Mouse (Mus musculus) common myeloid progenitor, adult 5-6 weeks (primary cell): ENCODE results near the gene Slit3. TPM values are rescaled to one million over a fixed set of nuclear protein-coding genes. Genes with fewer than 3 reads are reported as not detected.

Source experiments
- ATAC-seq: replicated peaks from 2 replicates; pipeline ENCODE4 v1.8.0; 2016; ENCODE audit warnings: low read depth, mild to moderate bottlenecking, moderate TSS enrichment, inconsistent platforms; ENCODE audit not compliant: poor library complexity, severe bottlenecking
- total RNA-seq: library from RNA; stranded (forward); fragments of 200-1000, 187-1606 nt; gene quantifications from 2 replicates; pipeline ENCODE4 v1.2.3, GENCODE M21; 2017

The Slit3 gene
- total RNA-seq, 1 experiment from 2014 or later: not detected

GRCm38 (mm10) chr11:35638862-35639384, 517.9 kb downstream of the Slit3 start:
- no peak for ATAC-seq

- no peak for ATAC-seq
Observed at GRCm38 (mm10) chr11:35639428-35639827, 518.4 kb downstream of the Slit3 start.

GRCm38 (mm10) chr11:35651286-35651685, 530.3 kb downstream of the Slit3 start:
- ATAC-seq: no peak

GRCm38 (mm10) chr11:35655836-35656235, 534.8 kb downstream of the Slit3 start:
- no peak for ATAC-seq

GRCm38 (mm10) chr11:35657582-35657981, 536.6 kb downstream of the Slit3 start:
- peak; percentile 43; the same call in 1 of the 2 replicates for ATAC-seq

- peak; percentile 87 for ATAC-seq
Observed at GRCm38 (mm10) chr11:35660967-35661366, 539.9 kb downstream of the Slit3 start.

- no peak for ATAC-seq
Observed at GRCm38 (mm10) chr11:35662945-35663344, 541.9 kb downstream of the Slit3 start.

- no peak for ATAC-seq
Observed at GRCm38 (mm10) chr11:35663661-35664060, 542.6 kb downstream of the Slit3 start.

GRCm38 (mm10) chr11:35664991-35665390, 544.0 kb downstream of the Slit3 start:
- ATAC-seq: 0 out of 2 replicates have a peak, but pooled peaks have one; percentile 30

GRCm38 (mm10) chr11:35667428-35667827, 546.4 kb downstream of the Slit3 start:
- ATAC-seq: peak; percentile 98

- ATAC-seq: no peak
Observed at GRCm38 (mm10) chr11:35668138-35668537, 547.1 kb downstream of the Slit3 start.

- no peak for ATAC-seq
Observed at GRCm38 (mm10) chr11:35668750-35669149, 547.7 kb downstream of the Slit3 start.

GRCm38 (mm10) chr11:35669536-35669935, 548.5 kb downstream of the Slit3 start:
- no peak for ATAC-seq

- no peak for ATAC-seq
Observed at GRCm38 (mm10) chr11:35670181-35670580, 549.2 kb downstream of the Slit3 start.

- ATAC-seq: no peak
Observed at GRCm38 (mm10) chr11:35670746-35671145, 549.7 kb downstream of the Slit3 start.

- no peak for ATAC-seq
Observed at GRCm38 (mm10) chr11:35673050-35673449, 552.0 kb downstream of the Slit3 start.

GRCm38 (mm10) chr11:35674242-35674641, 553.2 kb downstream of the Slit3 start:
- ATAC-seq: no peak

- ATAC-seq: no peak
Observed at GRCm38 (mm10) chr11:35676744-35677143, 555.7 kb downstream of the Slit3 start.

- no peak for ATAC-seq
Observed at GRCm38 (mm10) chr11:35679976-35680375, 559.0 kb downstream of the Slit3 start.

GRCm38 (mm10) chr11:35687316-35687715, 566.3 kb downstream of the Slit3 start:
- ATAC-seq: no peak

GRCm38 (mm10) chr11:35690515-35691281, 569.7 kb downstream of the Slit3 start:
- no peak for ATAC-seq

- ATAC-seq: peak; percentile 89
Observed at GRCm38 (mm10) chr11:35693136-35693535, 572.1 kb downstream of the Slit3 start.
